Mouse (Mus musculus) G1E (cell line): Measurements from ENCODE around the gene Pcsk2.

Experiments
- CTCF ChIP-seq: IDR thresholded peaks from 2 replicates; pipeline ENCODE4 v1.5.1; 2012; ENCODE audit warnings: low read depth, low read length, inconsistent platforms, mixed read lengths
- GATA1 ChIP-seq: IDR thresholded peaks from 2 replicates; pipeline ENCODE4 v1.6.1; 2012; ENCODE audit warnings: borderline replicate concordance, low read length, inconsistent platforms, mixed read lengths
- TAL1 ChIP-seq: conservative IDR thresholded peaks from 2 replicates; pipeline ENCODE4 v1.6.1; 2012; ENCODE audit warnings: low read depth, low read length, inconsistent platforms, mixed read lengths

DNA sequence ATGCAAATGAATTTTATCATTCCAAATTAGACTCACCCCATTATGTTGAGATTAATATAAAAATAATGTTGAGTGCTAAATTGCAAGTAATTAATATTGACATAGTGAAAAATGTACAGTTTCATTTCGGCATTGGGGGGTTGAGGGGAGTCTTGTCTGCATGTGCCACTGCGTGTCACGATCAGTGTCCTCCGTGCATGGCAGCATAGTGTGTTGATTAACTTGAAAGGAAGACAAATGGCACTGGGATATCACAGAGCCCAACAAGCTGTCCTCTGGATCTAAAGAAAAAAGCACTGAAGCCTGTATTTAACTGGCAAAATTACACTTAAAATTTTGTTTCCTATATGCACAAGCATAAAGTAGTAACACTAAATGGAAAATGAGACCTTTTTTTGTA is 167.9 kb downstream of the Pcsk2 start:
- TF ChIP-seq CTCF (no peak), TAL1 (no peak), GATA1 (no peak)
